Mouse (Mus musculus): ENCODE data around the gene Ifitm3.
"Not testable (repeated sequence)": the region's sequence is repeated elsewhere in the genome, so short reads cannot be mapped to it uniquely, and the experiment has no call there.

Ifitm3 gene

DNA sequence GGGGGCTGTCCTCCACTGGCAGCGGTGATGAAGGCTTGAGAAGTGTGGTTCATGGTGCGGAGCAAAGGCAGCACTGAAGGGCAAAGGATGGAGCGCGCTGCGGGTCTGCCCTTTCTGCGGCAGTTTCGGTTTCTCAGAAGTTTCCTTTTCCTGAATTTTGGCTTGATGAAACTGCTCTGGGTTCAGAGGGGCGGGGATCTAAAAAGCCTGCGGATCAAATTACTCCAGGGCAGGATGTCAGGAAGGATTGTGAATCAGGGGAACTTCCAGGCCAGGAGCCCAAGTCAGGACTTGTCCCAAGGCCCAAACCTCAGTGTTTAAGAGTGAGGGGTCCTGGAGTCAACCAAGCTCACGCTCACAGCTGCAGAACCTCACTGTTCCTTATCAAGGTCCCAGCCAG is at the start of gene Ifitm3:
Gene Ifitm3 (minus strand): TSS at position 178 of the 400 bp plus-strand sequence.
- DNase-seq (ENCODE audit: low read depth, low spot score) = peak; percentile 76

DNA sequence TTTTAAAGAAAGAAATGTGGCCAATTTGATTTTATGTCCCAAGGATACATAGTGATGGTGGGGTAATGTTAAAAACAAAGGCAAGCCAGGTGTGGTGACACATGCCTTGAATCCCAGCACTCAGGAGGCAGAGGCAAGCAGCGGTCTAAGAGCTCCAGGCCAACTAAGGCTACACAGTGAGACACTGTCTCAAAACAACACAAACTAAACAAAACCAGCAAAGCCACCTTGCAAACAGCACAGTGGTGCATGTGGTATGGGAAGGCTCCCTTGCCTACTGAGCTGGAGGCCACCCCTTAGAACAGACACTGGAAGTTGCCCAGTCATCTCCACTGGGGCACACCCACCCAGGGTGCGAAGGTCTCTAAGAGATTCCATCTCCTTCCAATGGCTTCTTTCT is 49.4 kb upstream of the Ifitm3 start:
- DNase-seq (ENCODE audit: low read depth, low spot score) = no peak

DNA sequence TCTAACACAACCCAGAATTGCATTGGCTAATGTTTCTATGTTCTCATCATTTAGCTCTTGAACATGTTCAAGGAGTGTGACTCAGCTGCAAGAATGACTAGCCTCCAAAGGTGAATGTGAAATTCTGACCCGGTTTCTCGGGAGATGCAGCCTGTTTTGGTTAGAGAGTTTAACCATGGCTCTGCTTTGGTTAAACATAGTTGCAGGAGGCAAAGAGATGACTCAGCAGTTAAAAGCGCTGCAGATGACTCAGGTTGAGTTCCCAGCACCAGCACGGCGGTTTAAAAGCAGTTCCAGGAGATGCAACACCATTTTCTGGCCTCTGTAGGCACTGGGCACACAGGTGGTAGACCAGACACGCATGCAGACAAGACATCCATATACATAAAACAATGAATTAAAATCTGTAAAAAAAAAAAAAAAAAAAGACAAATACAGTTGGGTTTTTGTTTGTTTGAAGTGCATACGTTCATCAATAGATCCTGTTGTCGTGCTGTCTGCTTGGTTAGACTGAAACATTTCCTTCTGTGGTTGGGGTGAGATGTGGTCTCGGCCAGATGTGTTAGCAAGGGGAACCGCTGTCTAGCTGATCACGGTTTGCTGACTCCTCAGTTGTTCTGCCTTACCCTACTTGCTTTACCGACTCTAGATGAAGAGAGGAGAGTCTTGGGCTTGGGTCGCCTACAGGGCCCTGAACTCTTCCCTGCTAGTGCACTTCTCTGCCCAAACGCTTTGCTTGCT is 48.2 kb upstream of the Ifitm3 start:
- no peak for DNase-seq (ENCODE audit: low read depth, low spot score)

DNA sequence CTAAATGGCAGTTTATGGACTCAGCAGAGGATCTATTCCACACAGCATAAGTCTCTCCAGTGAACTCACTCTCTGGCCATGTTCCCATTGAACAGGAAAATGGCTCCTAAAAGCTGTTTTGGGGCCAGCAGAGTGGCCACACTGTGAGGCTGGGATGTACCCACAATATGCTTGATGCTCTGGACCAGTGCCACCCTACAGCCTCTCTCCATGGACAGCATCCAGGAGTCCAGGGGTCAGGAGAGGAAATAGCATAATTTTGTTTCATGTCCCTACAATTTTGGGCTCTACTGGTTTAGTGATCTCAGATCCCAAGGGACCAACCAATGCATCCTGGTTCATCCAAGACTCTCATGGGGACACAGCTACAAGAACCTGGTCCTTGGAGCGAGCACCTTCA is 47.0 kb upstream of the Ifitm3 start:
- DNase-seq (ENCODE audit: low read depth, low spot score) = no peak

DNA sequence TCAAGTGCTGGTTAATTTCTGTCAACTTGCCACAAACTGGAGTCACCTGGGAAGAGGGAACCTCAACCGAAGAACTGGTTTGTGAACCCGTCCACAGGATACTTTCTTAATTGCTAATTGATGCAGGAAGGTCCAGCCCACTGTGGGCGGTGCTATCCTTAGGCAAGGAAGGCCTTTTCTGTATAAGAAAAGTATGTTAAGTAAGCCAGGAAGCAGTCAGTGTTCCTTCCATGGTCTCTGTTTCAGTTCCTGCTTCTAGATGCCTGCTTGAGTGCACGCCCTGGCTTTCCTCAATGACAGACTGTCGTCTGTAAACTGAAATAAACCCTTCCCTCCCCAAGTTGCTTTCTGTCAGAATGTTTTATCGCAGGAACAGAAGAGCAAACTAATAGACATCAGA is 46.4 kb upstream of the Ifitm3 start:
- DNase-seq (ENCODE audit: low read depth, low spot score) = peak; percentile 76

DNA sequence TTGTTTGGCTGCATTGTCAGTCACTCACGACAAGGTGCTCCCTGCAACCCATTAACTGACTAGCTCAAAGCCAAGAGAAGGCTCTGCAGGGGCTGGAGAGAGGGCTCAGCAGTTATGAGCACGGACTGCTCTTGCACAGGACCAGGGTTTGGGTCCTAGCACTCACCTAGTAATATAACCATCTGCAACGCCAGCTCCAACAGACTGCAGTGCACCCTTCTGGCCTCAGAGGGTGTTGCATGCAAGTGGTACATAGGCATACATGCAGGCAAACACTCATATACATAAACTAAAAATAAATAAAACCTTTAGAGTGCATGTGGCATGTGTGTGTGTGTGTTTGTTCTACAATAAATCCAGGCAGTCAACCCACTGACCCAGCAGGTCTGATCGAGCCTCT is 45.2 kb upstream of the Ifitm3 start:
- peak; percentile 63 for DNase-seq (ENCODE audit: low read depth, low spot score)

DNA sequence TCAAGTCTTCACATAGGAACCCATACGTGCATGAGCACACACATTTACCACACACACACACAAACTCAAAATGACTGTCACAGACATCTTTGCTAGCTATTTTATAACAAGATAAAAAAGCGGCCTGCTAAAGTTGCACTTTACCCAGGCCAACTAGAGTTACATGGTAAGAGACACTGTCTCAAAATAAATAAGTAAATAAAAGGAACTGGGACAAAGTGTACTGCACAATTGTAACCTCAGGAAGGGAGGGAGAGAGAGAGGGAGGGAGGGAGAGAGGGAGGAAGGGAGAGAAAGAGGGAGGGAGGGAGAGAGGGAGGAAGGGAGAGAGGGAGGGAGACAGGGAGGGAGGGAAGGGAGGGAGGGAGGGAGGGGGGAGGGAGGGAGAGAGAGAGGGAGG is 41.9 kb upstream of the Ifitm3 start:
- DNase-seq (ENCODE audit: low read depth, low spot score) = no peak

DNA sequence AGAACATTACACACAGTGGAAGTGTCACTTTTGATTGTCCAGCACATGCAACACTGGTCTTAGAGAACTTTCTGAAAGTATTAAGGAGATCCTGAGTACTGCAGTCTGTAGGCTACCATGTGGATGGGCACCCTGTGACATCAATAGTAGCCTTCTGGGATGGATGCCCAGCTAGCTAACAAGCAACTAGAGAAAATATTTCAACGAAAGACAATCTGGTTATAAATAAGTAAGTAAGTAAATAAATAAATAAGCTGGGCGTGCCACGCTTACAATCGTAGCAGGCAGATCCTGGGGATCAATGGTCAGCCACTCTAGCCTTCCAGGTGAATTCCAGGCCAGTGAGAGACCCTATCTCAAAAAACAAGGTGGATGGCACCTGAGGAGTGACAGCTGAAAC is 41.4 kb upstream of the Ifitm3 start:
- DNase-seq (ENCODE audit: low read depth, low spot score) = no peak

DNA sequence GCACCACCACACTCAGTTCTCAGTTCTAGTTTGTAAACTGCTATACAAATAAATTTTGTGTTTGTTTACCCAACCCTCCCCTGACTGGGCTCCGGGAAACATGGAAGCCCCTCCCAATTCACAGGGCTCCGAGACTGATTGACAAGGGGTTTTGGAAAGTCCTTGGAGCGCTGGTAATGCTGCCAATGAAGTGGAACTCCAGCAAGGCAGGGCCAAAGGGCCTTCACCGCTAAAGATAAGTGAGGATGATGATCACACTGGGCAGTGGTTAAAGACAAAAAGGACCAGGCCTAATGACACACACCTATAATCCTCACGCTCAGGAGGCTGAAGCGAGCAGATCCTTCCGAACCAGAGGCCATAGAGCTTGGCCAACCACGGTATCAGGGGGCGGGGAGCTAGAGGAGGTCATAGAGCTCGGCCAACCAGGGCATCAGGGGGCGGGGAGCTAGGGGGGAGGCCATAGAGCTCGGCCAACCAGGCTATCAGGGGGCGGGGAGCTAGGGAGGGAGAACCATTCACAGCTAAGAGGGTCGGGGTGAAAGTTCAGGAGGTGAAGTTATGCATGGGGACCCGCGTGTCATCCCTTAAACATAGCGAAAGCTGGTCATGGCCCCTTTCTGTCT is 40.6 kb upstream of the Ifitm3 start:
- DNase-seq (ENCODE audit: low read depth, low spot score) = peak; percentile 95

DNA sequence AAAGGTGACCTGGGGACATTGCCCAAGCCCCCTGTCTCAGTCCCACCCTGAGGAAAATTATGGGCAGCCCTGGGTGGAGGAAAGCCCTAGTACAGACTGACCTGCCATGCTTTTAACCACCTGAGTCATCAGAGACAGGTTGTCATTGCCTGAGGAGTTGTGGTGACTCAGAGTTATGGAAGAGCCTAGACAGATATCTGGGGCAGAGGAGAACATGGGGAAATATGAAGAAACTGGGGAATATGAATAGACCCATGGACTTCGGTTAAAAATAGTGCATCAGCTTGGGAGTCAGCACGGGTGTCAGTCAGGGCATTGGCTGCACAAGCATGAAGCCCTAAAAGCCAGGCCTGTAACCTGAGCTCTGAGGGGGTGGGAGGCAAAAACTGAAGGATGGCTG is 38.8 kb upstream of the Ifitm3 start:
- no peak for DNase-seq (ENCODE audit: low read depth, low spot score)

DNA sequence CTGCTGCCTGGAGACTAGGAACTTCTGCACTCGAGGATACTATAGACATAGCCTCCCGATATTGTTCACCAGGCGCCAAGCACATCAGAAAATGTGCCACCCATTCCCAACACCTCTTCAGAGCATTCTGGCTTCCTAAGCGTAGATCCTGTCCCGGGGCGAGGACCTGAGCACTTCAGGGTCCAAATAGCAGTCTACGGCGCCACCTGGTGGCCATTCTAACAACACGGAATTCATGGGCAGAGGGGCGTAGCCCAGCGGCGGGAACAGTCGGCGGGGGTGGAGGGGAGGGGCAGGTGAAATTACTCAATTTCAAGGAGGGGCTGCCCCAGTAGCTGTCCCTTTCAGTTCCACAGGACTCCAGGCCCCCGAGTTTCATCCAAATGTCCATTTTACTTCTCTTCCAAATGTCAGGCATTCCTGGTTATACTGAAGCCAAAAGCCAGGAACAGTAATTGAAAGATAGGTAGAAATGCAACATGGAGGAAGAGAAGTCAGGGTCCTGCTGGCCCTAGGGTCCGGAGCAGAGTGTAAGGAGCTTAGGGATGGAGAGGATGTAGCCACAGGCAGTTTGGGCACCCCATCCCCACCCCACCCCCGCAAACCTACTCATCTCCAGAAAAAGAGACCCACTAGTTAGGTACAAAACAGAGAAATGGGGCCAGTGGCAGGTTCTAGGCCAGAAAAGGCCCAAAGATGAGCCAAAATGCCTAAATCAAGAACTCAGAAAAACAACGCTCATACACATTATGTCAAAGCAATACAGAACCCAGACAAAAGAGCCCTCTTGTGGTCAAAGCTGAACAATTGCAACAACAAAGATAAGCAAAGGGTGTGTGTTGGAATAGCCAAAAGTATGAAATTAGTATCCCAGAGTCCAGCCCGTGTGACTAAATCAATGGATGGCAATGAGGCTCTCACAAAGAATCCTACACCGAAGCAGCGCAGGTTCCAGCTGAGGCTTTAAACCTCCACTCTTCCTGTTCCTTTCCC is 38.0 kb upstream of the Ifitm3 start:
- peak; percentile 96 for DNase-seq (ENCODE audit: low read depth, low spot score)

DNA sequence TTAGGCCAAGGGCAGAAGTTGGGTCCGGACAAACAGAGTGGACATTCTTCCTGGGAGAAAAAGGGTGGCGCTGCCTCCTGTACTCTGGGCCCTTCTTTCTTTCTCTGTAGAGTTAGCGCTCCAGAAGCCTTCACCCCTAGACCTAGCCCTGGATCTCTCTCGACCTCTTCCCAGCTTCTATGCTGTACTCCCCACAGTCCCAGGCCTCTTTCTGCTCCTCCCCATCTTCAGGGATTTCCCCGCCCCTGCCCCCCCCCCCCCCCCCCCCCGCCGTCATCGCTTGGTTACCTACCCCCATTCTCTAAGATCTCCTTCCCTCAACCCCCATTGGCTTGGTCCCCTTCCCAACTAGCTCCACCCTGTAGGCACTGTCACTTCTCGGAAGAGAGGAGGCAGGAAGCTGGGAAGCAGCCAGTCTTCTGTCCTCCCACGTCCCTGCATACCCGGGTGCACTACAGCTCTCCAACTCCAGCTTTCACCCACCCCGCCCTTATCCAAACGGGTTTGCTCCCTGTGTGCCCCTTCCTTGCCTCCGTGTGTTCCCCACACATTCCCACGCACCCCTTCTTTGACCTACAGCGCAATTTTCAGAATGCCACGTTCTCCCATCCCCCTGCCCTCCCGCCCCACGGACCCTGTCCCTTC is 37.1 kb upstream of the Ifitm3 start:
- DNase-seq (ENCODE audit: low read depth, low spot score) = peak; percentile 95

DNA sequence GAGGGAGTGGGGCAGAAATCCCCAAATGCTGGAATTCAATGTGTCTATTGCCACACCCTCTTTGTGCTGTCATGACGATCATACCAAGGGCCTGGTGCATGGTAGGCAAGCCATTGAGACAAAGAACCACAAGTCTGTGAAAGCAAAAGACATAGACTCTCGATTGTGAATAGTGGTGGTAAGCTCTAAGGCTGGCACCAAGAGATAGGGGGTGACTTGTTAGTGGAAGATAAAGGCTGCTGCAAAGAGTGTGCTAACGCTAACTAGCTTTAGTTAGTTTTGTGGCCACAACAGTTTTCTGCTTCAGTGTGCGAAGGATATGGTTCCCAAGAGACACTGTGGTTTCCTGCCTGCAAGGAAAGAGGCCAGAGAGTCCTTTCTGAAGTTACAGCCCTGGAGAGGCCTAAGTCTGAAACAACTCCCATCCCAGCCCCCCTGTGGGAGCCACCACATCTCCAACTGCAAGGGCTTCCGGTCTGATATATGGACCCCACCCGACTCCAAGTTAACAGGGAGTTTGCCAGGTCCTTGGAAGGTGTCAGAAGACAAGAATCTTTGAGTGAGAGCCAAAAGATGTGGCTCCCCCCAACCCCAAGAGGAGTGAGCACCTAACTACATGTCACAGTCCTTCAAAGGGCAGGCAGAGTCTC is 36.5 kb upstream of the Ifitm3 start:
- peak; percentile 58 for DNase-seq (ENCODE audit: low read depth, low spot score)

DNA sequence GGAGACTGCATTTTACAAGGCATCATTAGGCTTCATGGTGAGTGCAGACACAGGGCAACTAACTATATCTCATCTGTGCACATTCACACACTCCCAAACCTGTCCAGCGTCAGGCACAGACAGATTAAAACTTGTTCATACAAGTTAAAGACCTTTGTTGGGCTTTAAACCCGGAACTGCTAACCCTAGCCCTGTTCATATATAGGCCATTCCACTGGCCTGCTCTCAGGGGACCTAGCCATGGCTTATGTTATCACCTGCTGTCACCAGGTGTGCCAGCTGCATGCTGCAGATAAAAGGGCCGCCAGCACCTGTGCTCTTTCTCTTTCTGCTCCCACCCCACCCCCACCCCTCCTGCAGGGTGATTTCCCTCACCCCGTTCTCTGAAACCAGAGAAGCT is 32.0 kb upstream of the Ifitm3 start:
- DNase-seq (ENCODE audit: low read depth, low spot score) = no peak

DNA sequence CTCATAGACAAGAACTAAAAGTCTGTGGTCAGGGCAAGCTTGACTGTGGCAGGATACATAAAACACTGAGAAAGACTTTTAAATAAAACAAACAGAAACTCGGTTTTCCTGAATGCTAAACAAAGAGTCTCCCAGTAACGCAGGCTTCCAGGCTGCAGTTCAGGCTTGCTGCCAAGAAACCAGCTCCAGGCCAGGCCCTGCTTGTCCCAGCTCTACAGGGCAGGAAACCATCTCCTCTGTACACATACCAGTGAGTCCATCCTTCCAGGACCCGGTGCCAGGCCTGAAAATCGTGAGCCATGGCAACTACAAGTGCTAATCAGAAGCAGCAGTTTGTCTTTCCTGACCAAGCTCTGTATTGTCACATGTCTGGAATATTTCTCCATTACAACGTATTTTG is 31.1 kb upstream of the Ifitm3 start:
- DNase-seq (ENCODE audit: low read depth, low spot score) = no peak

DNA sequence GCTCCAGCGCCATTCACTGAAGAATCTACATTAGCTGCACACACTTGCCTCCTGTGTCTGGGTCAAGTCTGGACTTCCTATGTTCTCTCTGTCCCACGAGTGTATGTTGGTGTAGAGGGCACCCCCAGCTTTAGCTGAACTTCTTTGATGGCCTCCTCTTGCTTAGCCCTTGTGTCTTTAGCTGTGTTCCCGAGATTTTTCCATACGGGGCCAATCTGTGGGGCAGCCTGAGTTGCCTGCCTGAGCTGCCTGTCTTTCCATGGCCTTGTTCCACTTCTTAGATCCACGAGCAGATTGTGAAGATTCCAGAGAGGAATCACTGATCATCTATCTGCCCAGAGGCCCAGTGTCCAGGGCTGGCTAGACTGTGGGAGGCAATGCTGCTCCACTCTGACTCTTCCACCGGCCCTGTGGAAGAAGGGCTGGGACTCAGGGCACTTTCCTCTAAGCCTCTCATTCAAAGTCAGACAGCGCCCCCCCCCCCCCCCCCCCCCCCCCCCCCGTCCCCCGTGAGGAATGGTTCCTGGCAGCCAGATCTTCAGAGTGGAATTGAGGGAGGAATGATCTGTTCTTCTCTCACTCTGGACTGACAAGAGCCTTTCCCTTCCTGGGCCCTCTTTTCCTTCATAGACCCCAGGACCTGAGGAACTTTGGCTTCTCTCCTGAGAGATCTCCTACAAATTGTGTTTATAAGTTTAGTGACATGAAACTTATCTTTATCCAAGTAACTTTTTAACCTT is 30.5 kb upstream of the Ifitm3 start:
- no peak for DNase-seq (ENCODE audit: low read depth, low spot score)

DNA sequence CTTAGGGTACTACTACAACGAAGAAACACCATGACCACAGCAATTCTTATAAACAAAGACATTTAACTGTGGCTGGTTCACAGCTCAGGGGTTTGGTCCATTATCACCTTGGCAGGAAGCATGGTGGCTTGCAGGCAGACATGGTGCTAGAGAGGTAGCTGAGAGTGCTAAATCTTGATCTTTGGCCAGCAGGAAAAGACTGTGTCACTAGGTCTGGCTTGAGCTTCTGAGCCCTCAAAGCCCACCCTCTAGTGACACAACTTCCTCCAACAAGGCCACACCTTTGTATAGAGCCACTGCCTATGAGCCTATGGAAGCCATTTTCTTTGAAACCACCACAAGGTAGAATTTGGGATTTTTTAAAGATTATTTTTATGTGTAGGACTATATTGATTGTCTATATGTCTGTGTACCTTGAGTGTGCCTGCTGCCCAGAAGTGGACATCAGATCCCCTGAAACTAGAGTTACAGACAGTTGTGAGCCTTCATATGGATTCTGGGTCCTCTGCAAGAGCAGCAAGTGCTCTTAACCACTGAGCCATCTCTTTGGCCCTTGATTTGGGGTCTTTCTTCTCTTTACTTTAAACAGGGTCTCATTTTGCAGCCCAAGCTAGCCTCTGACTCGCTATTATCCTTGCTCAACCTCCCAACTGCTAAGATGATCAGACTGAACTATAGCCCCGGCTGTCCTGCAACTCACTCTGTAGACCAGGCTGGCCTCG is 29.0 kb upstream of the Ifitm3 start:
- no peak for DNase-seq (ENCODE audit: low read depth, low spot score)

DNA sequence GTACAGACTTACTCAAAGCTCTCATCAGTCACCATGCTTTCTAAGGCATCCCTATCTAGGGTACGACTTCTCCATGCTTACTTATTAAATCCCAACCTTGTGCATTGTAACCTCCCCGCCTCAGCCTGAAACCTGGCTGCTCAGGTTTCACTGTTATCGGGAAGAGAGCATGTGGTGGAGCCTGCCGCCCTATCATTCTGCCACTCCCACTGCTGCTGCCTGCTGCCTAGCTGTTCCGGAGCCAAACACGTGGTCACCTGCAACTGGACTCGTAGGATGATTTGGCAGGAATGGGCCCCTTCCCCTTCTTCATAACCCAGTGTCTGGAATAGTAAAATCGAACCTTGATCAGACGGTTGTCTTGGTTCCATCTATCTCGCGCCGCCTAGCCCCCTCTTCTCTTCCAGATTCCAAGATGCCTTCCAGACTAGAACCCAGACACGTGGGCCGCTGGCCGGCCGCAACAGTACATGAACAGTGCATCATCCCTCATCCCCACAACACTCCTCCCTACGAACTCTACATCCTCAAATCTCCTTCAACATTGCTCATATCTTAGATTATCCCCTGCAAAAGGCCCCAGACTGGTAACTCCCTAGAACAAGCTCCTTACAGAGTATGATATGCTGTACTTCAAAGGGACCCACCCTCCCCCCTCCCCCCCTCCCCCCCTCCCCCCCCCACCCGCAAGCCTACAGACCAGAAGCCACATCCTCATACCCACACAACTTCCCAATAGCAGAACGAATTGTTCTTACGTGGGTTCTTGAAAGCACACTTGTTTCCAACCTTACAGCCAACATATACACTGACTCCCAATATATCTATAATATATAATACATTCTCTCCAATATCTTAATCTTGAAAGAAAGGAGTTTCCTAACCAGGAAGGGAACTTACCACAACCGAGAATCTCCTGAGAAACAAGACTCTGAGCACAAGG is 27.8 kb upstream of the Ifitm3 start:
- DNase-seq (ENCODE audit: low read depth, low spot score) = no peak

DNA sequence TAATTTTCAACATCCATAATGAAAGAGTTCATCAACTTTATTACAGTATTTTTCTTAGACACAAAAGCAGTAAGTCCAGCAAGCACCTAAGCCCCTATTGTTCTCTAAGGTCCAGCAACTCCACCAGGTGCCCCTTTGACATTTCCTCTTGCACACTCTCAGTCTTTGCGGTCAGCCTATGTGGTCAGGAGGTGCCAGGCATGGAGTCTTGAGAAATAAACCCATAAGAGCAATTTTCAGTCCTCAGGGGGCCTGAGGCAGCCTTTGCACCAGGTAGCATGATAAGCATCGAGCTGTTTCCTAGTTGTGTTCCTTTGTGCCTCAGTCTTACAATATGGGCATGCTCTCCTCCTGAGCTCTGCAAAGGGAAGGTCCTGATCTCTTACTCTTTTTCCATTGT is 26.1 kb upstream of the Ifitm3 start:
- not testable (repeated sequence) for DNase-seq (ENCODE audit: low read depth, low spot score)
